Mouse (Mus musculus) c-Kit-negative CD71-positive TER-119-positive erythroid progenitor cells, embryonic 14.5 days (primary cell): ENCODE data around the gene Lag3.
"Not testable (repeated sequence)": the region's sequence is repeated elsewhere in the genome, so short reads cannot be mapped to it uniquely, and the experiment has no call there.

Experiments used
- DNase-seq: peaks from one replicate; pipeline ENCODE4 v3.0.0-alpha.2; 2013; ENCODE audit warnings: low read depth, low spot score

Gene Lag3

GRCm38 (mm10) chr6:124900801-124901480, 10.6 kb downstream of the Lag3 start:
- DNase-seq, result no peak

GRCm38 (mm10) chr6:124900056-124900800, 11.3 kb downstream of the Lag3 start:
- no peak for DNase-seq

- DNase-seq, result no peak
These were observed 13.1 kb downstream of the Lag3 start for GRCm38 (mm10) chr6:124898359-124898758.

- not testable (repeated sequence) for DNase-seq
These were observed 17.4 kb downstream of the Lag3 start for GRCm38 (mm10) chr6:124894113-124894512.

GRCm38 (mm10) chr6:124890997-124891396, 20.5 kb downstream of the Lag3 start:
- DNase-seq, result no peak

- no peak for DNase-seq
These were observed 22.9 kb downstream of the Lag3 start for GRCm38 (mm10) chr6:124888555-124889125.

- no peak for DNase-seq
These were observed 23.5 kb downstream of the Lag3 start, which contains the start of gene Cd4 for GRCm38 (mm10) chr6:124887986-124888385. TSS of gene Cd4 (minus strand) at chr6:124888221.

GRCm38 (mm10) chr6:124885956-124886381, 25.5 kb downstream of the Lag3 start:
- DNase-seq, result no peak

GRCm38 (mm10) chr6:124884714-124885500, 26.6 kb downstream of the Lag3 start:
- DNase-seq, result no peak

- no peak for DNase-seq
These were observed 28.2 kb downstream of the Lag3 start for GRCm38 (mm10) chr6:124883351-124883750.

- DNase-seq, result no peak
These were observed 29.7 kb downstream of the Lag3 start for GRCm38 (mm10) chr6:124881821-124882220.

- DNase-seq, result no peak
These were observed 32.1 kb downstream of the Lag3 start for GRCm38 (mm10) chr6:124879390-124879789.

GRCm38 (mm10) chr6:124874348-124874747, 37.2 kb downstream of the Lag3 start:
- no peak for DNase-seq

GRCm38 (mm10) chr6:124866560-124866959, 44.9 kb downstream of the Lag3 start:
- DNase-seq, result no peak

GRCm38 (mm10) chr6:124865766-124866362, 45.6 kb downstream of the Lag3 start:
- DNase-seq, result no peak

GRCm38 (mm10) chr6:124863658-124864298, 47.7 kb downstream of the Lag3 start, which contains the start of gene Gpr162:
TSS of gene Gpr162 (minus strand) at chr6:124863983.
- DNase-seq, result no peak

- DNase-seq, result no peak
These were observed 48.3 kb downstream of the Lag3 start for GRCm38 (mm10) chr6:124863125-124863657.

- no peak for DNase-seq
These were observed 48.9 kb downstream of the Lag3 start for GRCm38 (mm10) chr6:124862406-124863124.

GRCm38 (mm10) chr6:124861802-124862201, 49.7 kb downstream of the Lag3 start:
- no peak for DNase-seq

- no peak for DNase-seq
These were observed 50.2 kb downstream of the Lag3 start for GRCm38 (mm10) chr6:124861266-124861665.
